Mouse (Mus musculus): ENCODE results near the gene Rbm6. TPM values are rescaled to one million over a fixed set of nuclear protein-coding genes. Genes with fewer than 3 reads are reported as not detected.
A peak's percentile ranks its signal among the peaks of the same experiment; 100 is the strongest.

Gene Rbm6
- total and polyA plus RNA-seq, 3 experiments, result 55.7 to 521 (median 55.8) TPM

DNA sequence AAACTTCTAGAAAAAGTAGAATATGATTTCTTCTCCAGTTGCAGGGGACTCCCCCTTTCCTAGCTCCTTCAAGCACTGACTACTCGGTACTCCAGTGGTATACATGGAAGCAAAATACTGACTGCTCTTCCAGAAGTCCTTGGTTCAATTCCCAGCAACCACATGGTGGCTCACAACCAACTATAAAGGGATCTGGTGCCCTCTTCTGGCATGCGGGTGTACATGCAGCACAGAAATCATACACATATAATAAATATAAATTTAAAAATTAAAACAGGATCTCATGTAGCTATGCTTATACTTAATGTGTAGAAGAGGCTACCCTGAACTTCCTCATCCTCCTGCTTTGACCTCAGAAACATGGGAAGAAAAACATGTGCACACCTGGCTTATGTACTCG is 126.4 kb downstream of the Rbm6 start (continued):
- TF ChIP-seq MXI1 (IDR thresholded peaks at IDR 0.05; ENCODE audit: low read depth, low read length) (peak; percentile 42; the same call in 1 of the 2 replicates), CHD2 (IDR thresholded peaks at IDR 0.05; ENCODE audit: low read length) (no peak)

DNA sequence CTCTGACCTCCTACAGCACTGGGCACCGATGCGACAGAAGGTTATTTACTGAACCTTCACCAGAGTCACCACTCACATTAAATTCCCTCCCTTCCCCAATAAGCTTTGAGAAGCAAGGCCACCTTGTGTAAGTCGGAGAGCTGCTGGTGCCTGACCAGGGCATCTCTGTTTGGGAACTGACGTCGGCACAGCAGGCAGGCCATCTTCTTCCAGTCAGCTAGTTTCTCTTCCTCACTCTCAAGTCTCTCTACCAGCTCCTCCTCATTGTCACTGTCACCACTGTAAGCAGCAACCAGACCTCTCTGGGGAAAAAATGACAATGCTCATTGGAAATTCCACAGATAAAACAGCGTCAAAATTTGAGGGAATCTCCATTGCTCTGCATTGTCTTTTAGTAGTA is 129.0 kb downstream of the Rbm6 start:
- H3K4me3 ChIP-seq (ENCODE audit: control insufficient read depth in 1 of 2, insufficient read depth in 1 of 2, low read depth in 2 of 2, low read length in 2 of 2), result no peak overlapping the region
- peaks cover 11 to 67% of the 10 kb centered on the region in 2 experiments for H3K36me3 ChIP-seq (ENCODE audit: control insufficient read depth in 1 of 2, insufficient read depth in 2 of 2, low read length in 2 of 2)
- H3K9me3 ChIP-seq (replicated peaks; ENCODE audit: insufficient read depth, low read length), result no peaks in the 10 kb centered on the region
- H3K27me3 ChIP-seq (ENCODE audit: control insufficient read depth in 1 of 2, insufficient read depth in 2 of 2, low read length in 2 of 2), result no peaks in the 10 kb centered on the region
- H3K79me2 ChIP-seq (ENCODE audit: control insufficient read depth, insufficient read depth, low read length, poor library complexity), result peaks cover under 1% of the 10 kb centered on the region; the same call in 1 of the 2 replicates
- DNase-seq (ENCODE audit: low read depth, low spot score), result no peak
- peaks cover under 1 to 8% of the 10 kb centered on the region in 2 experiments; a peak in 2 of 4 replicates for H3K4me1 ChIP-seq (ENCODE audit: control insufficient read depth in 1 of 2, insufficient read depth in 2 of 2, low read length in 2 of 2)
- TF ChIP-seq POLR2AphosphoS2 (IDR thresholded peaks at IDR 0.05; ENCODE audit: low read length), result no peak
- TF ChIP-seq NELFE (IDR thresholded peaks at IDR 0.05; ENCODE audit: low read depth, low read length), result no peak
- TF ChIP-seq TBP (IDR thresholded peaks at IDR 0.05; ENCODE audit: low read depth, low read length), result no peak
- no peak for TF ChIP-seq ZNF384 (IDR thresholded peaks at IDR 0.05; ENCODE audit: low read depth, low read length)
- no peak for TF ChIP-seq CHD1 (IDR thresholded peaks at IDR 0.05; ENCODE audit: low read depth, low read length)
- TF ChIP-seq KAT2A (conservative IDR thresholded peaks at IDR 0.05; ENCODE audit: low read depth, low read length), result no peak
- 0 out of 4 replicates have a peak, but pooled peaks of 1 of the 2 experiments have one; percentile 19 for TF ChIP-seq POLR2A (IDR thresholded peaks at IDR 0.05; ENCODE audit: control insufficient read depth in 1 of 2, insufficient read depth in 1 of 2, low read depth in 1 of 2, low read length in 2 of 2, poor library complexity in 1 of 2)
- no peak for TF ChIP-seq TAL1 (IDR thresholded peaks at IDR 0.05; ENCODE audit: low read length)
- TF ChIP-seq MAZ (IDR thresholded peaks at IDR 0.05; ENCODE audit: low read depth, low read length), result no peak
- no peak overlapping the region for H3K27ac ChIP-seq (ENCODE audit: control insufficient read depth, low read depth, low read length)
- H3K9ac ChIP-seq (ENCODE audit: control insufficient read depth, low read depth, low read length, poor library complexity, severe bottlenecking), result no peak overlapping the region

- TF ChIP-seq CTCF (IDR thresholded peaks at IDR 0.05 in 2 of 3, conservative IDR thresholded peaks at IDR 0.05 in 1 of 3; ENCODE audit: control insufficient read depth in 1 of 3, insufficient read depth in 1 of 3, low read depth in 2 of 3, low read length in 3 of 3, poor library complexity in 1 of 3, severe bottlenecking in 1 of 3), result peak; percentile 40 to 72 (median 44)
- TF ChIP-seq POLR2AphosphoS2 (IDR thresholded peaks at IDR 0.05; ENCODE audit: low read length), result peak; percentile 2; the same call in 1 of the 2 replicates
- 0 out of 4 replicates have a peak, but pooled peaks of 1 of the 2 experiments have one; percentile 12 for TF ChIP-seq POLR2A (IDR thresholded peaks at IDR 0.05; ENCODE audit: control insufficient read depth in 1 of 2, insufficient read depth in 1 of 2, low read depth in 1 of 2, low read length in 2 of 2, poor library complexity in 1 of 2)
- no peak for TF ChIP-seq MAZ (IDR thresholded peaks at IDR 0.05; ENCODE audit: low read depth, low read length)
- H3K27me3 ChIP-seq (ENCODE audit: control insufficient read depth in 1 of 2, insufficient read depth in 2 of 2, low read length in 2 of 2), result no peaks in the 10 kb centered on the region
- H3K4me1 ChIP-seq (ENCODE audit: control insufficient read depth in 1 of 2, insufficient read depth in 2 of 2, low read length in 2 of 2), result peaks cover 5 to 28% of the 10 kb centered on the region in 2 experiments; a peak in 3 of 4 replicates
- no peaks in the 10 kb centered on the region for H3K9me3 ChIP-seq (replicated peaks; ENCODE audit: insufficient read depth, low read length)
- DNase-seq (ENCODE audit: low read depth, low spot score), result peak; percentile 67
- peaks cover 9 to 21% of the 10 kb centered on the region in 2 experiments for H3K36me3 ChIP-seq (ENCODE audit: control insufficient read depth in 1 of 2, insufficient read depth in 2 of 2, low read length in 2 of 2)
- no peak overlapping the region for H3K9ac ChIP-seq (ENCODE audit: control insufficient read depth, low read depth, low read length, poor library complexity, severe bottlenecking)
- no peaks in the 10 kb centered on the region for H3K79me2 ChIP-seq (ENCODE audit: control insufficient read depth, insufficient read depth, low read length, poor library complexity)
- H3K27ac ChIP-seq (ENCODE audit: control insufficient read depth, low read depth, low read length), result no peak overlapping the region
- H3K4me3 ChIP-seq (ENCODE audit: control insufficient read depth in 1 of 2, insufficient read depth in 1 of 2, low read depth in 2 of 2, low read length in 2 of 2), result no peak overlapping the region
Observed at GRCm38 (mm10) chr9:107738841-107739202, 134.2 kb downstream of the Rbm6 start.

Measured in MEL (cell line).